26 mouse cellular contexts compared by ENCODE assay signal in genomic region chr7:83801483-83801875, GRCm38 (mm10). TPM values are rescaled to one million over a fixed set of nuclear protein-coding genes. Genes with fewer than 3 reads are reported as not detected.
"Had no signal": no experiment of that assay in that cellular context is flagged by ENCODE, and none has a peak within 500 bp of the region (broad histone marks: within the 10 kb centered on the region; RNA-seq: fewer than 3 reads in every experiment).

No protein-coding gene starts in this region.

- H3K4me1 ChIP-seq: limb, embryonic 10.5 days; liver, embryonic 12.5 days; liver, embryonic 15.5 days; midbrain, embryonic 10.5 days; midbrain, embryonic 13.5 days; neural tube, embryonic 13.5 days had no signal

- H3K9me3 ChIP-seq: limb, embryonic 10.5 days; limb, embryonic 13.5 days; liver, embryonic 12.5 days; liver, embryonic 15.5 days; lung, embryonic 15.5 days; megakaryocyte, embryonic 14.5 days; midbrain, embryonic 10.5 days; midbrain, embryonic 13.5 days; neural tube, embryonic 13.5 days; stomach, embryonic 15.5 days had no signal

- H3K27ac ChIP-seq: kidney, postnatal 0 days; layer of hippocampus, adult 2 months; limb, embryonic 13.5 days; liver, embryonic 12.5 days; liver, embryonic 15.5 days; lung, embryonic 15.5 days; midbrain, embryonic 10.5 days; midbrain, embryonic 13.5 days; neural tube, embryonic 13.5 days; stomach, embryonic 15.5 days had no signal

- ATAC-seq: liver, embryonic 12.5 days; midbrain, embryonic 13.5 days had no signal

- H3K36me3 ChIP-seq: limb, embryonic 10.5 days; limb, embryonic 13.5 days; liver, embryonic 12.5 days; liver, embryonic 15.5 days; lung, embryonic 15.5 days; midbrain, embryonic 10.5 days; midbrain, embryonic 13.5 days; neural tube, embryonic 13.5 days; stomach, embryonic 15.5 days had no signal

- H3K4me2 ChIP-seq: limb, embryonic 13.5 days; liver, embryonic 12.5 days; liver, embryonic 15.5 days; lung, embryonic 15.5 days; midbrain, embryonic 13.5 days; neural tube, embryonic 13.5 days; stomach, embryonic 15.5 days had no signal

- H3K27me3 ChIP-seq: limb, embryonic 13.5 days; liver, embryonic 12.5 days; liver, embryonic 15.5 days; lung, embryonic 15.5 days; midbrain, embryonic 13.5 days; neural tube, embryonic 13.5 days; stomach, embryonic 15.5 days had no signal

- H3K4me3 ChIP-seq: layer of hippocampus, adult 2 months; limb, embryonic 10.5 days; limb, embryonic 13.5 days; liver, embryonic 12.5 days; liver, embryonic 15.5 days; lung, embryonic 15.5 days; megakaryocyte, embryonic 14.5 days; midbrain, embryonic 10.5 days; midbrain, embryonic 13.5 days; myocyte; neural tube, embryonic 13.5 days; stomach, embryonic 15.5 days had no signal

- H3K9ac ChIP-seq: limb, embryonic 13.5 days; liver, embryonic 12.5 days; liver, embryonic 15.5 days; lung, embryonic 15.5 days; midbrain, embryonic 13.5 days; neural tube, embryonic 13.5 days; stomach, embryonic 15.5 days had no signal

- DNase-seq: kidney, postnatal 25 days; layer of hippocampus, adult 9-11 months; liver; lung, adult 18-20 months; lung, postnatal 10 days; lung, postnatal 36 days; retina, postnatal 1 day; right cerebral cortex, postnatal 25 days; spleen, adult 18-20 months; thymus, postnatal 25 days had no signal

RNA-seq across cellular contexts. Expression of gene Cfap161, which starts 6.8 kb away (rescaled TPM):
- total RNA-seq: monocyte, adult 5-6 weeks; neutrophil, adult 5-6 weeks had no signal
- polyA plus RNA-seq: large intestine, adult 2 months; liver, embryonic 12.5 days; liver, embryonic 15.5 days; neural tube, embryonic 13.5 days had no signal
